Mouse (Mus musculus) testis, adult 2 months (tissue): ENCODE measurements around the gene Gabrb1.

Experiments used
- CTCF ChIP-seq: fragments of 200-500 bp; IDR thresholded peaks from 2 replicates; pipeline ENCODE4 v1.5.1; 2012; ENCODE audit warnings: low read depth, mild to moderate bottlenecking, inconsistent platforms, low read length, moderate library complexity; ENCODE audit not compliant: control insufficient read depth, insufficient read depth, insufficient replicate concordance
- POLR2A ChIP-seq: fragments of 200-500 bp; IDR thresholded peaks from 2 replicates; pipeline ENCODE4 v1.6.1; 2012; ENCODE audit warnings: low read depth, mild to moderate bottlenecking, inconsistent platforms, low read length, moderate library complexity; ENCODE audit not compliant: control insufficient read depth

GRCm38 (mm10) chr5:71930036-71930435, 272.1 kb downstream of the Gabrb1 start:
- TF ChIP-seq CTCF (no peak), POLR2A (no peak)
